Mouse (Mus musculus) CH12F3 (cell line): ENCODE measurements around the gene Svop.

Experiments used
- in situ Hi-C: fragments of 300-500 bp; cut with MboI; formaldehyde crosslinking; loops from 2 replicates; pipeline ENCODE4 v1.14.3; 2020; ENCODE audit warnings: low sequenced_read_pairs

Gene Svop

DNA sequence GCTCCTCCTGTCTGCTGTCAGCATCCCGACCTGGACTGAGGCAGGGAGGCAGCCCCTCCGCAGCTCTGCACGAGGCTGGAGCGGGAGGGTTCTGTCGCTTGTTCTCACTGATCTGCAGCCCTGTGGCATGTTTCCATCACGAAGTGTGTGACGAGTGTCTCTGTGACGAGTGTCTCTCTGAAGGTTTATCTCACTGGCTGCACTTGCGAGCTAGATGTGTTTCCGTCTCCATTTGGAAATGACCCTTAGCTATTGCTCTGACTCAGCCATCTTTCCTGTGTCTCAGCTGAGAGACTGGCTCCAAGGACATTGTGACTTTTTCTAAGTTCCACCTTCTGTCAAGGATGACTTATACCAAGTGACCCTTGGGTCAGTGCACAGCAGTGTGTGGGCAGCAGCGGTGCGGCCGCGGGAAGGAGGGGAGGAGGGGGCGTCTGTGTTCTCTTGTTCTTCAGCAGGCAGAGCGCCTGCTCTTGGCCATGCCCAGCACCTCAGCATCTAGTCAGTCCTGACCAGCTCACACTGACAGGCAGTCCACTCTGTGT, 15.1 kb upstream of the Svop start:
- in situ Hi-C loops: no loop called here

DNA sequence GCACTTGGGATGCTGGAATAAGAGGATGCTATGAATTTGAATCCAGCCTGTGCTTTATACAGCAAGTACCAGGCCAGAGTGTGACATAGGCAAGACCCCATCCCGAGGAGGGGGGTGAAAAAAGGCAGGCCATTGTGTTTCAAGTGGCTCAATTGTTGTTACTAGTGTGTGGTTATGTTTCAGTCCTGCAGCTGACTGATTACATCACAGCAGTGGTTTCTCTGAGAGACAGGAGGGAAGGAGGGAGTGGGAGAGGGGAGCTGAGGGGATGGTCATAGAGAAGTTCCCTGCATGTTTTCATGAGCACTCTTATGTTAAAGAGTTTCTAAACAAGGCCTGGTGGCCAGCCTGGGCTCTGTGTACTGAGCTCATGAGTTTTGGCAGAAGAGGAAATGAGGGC, 11.4 kb upstream of the Svop start:
- in situ Hi-C loops: no loop called here

DNA sequence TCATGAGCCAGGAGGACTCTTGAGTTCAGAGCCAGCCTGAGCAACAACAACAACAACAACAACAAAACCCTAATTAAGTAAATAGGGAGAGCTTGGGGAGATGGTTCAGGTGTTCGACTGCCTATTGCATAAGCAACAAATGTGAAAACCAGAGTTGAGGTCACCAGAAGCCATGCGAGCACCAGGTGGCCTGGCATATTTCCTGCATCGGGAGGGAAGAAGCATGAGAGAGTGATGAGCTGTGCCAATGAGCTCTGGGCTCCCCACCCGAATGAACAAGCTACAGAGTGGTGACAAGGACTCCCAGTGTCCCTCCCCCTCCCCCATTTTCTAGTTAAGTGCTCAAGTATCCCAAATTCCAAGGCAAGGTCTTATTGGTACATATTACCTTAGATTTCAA, 10.5 kb upstream of the Svop start:
- in situ Hi-C loops: no loop called here

DNA sequence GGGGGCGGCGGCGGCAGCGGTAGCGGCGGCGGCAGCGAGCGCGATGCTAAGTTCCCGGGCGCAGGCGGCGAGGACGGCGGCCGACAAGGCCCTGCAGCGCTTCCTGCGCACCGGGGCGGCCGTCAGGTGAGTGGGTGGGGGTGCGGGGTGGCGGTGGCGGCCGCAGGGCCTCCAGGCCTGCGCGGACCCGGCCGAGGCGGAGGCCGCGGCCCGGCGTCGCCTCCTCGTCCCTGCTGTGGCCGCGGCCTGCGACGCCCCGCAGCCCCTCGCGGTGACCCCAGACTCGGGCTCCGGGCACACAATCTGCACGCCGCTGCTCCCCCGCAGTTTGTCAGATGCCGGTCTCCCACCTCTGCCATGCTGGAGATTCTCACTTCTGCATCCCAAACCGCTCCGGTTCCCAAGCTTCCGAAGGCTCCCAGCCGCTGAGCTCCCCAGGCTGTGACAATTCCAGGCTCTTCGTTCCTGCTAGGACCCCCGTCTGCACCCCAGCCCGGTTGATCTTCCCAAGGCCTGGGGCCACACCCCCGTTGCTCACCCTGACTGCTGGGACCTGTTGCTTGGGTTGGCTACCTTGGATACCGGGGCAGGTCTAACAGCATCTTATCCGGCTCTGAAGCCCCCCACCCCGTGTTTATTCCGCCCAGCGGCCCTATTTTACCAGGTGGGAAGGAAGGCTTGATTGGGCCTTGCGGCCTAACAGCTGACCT, 9.2 kb upstream of the Svop start:
- in situ Hi-C loops: no loop called here

DNA sequence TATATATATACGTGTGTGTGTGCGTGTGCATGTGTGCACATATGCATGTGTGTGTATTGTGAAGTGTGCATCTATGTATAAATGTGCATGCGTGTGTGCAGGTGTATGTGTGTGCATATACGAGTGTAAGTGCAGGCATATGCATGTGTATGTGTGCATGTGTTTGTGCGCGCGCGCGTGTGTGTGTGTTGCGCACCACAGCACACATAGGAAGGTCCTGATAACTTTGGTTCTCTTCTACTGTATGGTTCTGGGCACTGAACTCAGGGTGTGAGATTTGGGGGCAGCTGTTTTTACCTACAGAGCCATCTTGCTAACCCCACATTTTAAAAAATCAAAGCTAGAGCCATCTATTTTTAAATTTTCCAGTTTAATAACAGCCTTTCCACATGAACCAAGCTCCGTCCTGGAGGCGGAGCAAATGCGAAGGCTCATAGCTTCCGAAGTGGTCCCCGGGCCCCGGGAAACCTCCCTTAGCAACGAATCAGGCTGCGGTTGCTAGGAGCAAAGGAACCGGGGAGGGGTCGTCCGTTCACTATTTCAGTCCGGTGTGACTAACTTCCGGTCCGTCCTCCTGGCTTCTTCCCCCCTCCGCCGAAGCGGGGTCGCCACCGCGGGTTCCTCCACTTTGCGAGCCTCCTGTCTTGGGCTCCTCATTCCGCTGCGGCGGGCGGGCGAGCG, 8.5 kb upstream of the Svop start:
- in situ Hi-C loops: no loop called here

DNA sequence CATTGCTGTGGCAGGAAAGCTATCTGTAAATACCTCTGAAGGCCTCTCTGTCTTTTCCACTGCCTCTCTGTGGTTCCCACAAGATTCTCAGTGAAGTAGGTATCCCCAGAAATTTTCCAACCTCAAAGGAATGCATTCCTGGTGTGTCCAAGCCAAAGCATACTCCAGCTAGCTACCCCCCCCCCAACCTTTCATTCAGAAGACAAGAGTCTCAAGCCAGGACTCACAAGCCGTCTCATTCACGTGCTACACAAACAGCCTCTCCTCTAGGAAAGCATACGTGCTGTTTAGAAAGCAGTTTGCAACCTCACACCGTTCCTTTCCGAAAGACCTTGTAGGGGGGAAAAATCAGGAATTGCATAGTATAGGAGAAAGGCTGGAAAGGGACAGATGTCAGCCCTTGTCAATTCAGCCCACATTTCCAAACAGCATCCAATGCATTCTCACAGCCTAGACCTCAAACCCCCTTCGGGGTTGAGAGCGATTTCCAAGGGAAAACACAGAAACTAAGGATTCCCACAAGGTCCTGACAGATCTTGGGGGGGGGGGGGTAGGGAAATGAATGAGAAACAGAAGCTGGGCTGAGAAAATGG, 853 bp downstream of the Svop start:
- in situ Hi-C loops: no loop called here

DNA sequence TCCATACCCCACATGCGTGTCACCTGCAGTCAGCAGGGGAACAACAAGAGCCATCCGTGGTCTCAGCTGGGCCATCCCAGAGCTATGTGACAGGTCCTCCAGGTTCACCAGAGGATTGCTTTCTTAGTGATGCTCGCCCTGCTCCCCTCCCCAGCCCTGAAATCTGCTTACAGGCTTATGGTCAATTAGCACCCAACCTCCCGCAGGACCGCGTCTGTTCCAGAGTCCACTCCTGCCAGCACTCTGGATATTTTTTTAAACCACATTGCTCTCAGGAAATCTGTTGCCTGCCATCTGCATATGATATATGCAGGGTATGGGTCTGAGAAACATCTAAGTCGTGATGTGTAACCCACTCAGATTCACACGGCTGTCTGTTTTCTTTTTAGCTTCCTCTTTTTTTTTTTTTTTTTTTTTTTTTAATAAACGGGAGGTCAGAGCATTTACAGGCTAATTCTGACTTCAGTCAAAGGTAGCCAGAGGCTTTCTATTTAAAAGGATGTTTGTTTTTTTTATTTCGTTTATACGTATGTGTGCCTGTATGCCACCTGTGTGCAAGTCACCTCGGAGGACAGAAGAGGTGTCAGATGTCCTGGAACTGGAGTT, 3.4 kb downstream of the Svop start:
- in situ Hi-C loops: no loop called here

DNA sequence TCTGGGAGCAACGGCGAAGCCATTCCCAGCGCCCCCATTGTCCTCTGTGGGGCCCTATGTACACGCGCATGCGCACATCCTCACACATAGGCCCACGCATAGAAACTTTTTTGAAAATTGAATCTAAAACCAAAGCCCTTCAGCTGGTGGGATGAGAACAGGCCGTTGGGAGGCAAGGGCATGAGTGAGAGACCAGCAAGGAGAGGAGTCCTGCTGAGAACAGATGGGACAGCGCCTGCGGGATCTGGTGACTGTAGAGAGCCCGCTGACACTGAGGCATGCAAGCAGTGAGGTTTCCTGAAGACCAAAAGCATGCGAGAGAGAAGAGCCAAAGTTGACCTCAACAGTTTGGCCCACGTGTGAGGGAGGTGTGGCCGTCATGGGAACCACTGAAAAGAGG, 5.9 kb downstream of the Svop start:
- in situ Hi-C loops: no loop called here

DNA sequence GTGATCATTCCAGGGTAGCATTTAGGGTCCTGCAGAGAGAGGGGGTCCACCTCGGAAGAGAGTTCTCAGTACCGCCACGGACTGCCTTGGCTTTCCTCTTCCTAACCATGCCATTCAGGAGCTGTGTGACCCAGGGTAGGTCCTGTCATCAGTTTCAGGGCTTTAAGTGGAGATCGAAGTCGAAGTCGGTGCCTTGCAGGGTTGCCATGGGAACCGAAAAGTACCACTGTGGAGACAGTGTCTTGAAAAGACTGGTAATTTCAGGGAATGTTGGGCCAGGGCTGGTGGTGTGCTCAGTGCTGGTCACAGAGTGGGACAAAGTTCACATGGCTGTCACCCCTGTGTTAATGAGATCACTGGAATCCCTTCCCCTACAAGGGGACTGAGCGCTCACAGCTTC, 14.4 kb downstream of the Svop start:
- in situ Hi-C loops: no loop called here

DNA sequence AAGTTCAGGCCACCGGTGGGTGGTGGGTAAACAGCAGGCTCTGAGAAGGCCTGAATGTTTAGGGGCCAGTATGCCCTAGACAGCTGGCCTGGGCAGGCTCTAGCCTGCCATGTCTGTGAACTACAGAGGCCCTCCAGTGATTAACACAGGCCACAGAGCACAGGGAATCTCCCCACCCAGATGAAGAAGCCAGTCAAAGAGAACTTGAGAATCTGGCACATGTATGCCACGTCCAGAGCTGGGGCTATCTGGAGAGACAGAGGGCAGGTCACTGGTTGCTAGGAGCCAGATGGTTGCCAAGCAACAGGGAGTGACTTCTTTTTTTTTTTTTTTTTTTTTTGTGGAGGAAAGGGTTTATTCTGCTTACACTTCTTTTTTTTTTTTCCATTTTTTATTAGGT, 19.1 kb downstream of the Svop start:
- in situ Hi-C loops: no loop called here

DNA sequence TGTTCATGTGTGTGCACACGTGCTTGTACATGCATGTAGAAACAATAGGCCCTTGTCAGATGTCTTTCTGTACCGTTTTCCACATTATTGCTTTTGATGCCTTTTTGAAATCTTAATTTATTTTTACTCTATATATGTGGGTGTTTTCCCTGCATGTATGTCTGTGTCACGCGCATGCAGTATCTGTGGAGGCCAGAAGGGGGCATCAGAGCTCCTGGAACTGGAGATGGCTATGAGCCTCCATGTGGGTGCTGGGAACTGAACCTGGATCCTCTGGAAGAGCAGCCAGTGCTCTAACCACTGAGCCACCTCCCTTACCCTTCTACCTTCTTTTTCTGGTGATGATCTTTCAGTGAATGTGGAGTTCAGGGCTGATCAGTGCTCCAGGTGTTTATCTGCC, 20.5 kb downstream of the Svop start:
- in situ Hi-C loops: no loop called here

DNA sequence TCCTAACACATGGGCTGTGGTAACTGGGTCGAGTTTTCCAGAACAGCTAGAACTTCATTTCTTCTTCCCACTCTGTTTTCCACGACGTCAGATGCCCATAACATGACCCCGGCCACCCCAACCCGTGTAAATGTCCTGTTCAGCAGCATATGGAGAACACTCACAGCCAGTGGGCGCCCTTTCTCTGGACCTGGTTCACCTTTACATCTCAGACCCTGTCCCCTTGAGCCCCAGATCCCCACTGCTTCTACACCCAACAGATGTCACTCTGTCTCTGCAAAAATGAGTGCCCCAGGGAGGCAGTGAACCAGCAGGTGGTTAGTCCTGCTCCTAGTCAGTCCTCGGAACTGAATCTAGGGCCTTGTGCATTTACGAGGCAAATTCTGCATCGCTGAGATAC, 23.4 kb downstream of the Svop start:
- in situ Hi-C loops: no loop called here

DNA sequence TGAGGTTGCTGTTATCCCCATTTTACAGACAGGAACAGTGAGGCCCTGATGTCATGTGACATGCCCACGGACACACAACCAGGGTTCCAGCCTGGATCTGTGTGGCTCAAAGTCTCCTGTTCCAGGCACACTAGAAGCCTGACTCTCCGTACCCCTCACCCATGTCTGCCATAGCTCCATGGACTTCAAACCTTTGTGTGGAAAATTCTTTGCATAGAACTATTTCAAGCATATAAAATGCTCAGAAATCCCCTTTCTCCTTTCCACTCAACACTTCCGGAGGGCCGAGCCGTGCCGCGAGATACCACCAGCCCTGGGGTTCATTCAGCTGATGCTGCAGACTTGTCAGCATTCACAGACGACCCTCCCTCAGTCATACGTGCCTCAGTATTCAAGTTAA, 23.8 kb downstream of the Svop start:
- in situ Hi-C loops: no loop called here

DNA sequence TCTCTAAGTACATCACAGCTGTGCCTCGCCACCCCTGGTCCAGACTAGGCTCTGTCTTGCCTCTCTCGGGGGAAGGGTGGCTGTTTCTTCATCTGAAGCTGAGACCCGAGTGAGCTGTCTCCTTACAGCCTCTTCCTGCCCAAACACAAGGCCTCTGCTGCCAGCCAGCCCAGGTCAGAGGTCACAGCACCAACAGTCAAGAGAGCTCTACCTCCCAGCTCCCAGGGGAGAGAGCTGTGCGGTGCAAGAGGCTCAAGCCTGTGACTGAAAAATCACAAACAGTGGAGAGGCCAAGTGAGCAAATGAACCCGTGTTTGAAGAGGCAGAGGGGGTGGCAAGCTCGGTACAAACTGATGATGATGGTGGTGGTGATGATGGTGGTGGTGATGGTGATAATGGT, 24.8 kb downstream of the Svop start:
- in situ Hi-C loops: no loop called here

DNA sequence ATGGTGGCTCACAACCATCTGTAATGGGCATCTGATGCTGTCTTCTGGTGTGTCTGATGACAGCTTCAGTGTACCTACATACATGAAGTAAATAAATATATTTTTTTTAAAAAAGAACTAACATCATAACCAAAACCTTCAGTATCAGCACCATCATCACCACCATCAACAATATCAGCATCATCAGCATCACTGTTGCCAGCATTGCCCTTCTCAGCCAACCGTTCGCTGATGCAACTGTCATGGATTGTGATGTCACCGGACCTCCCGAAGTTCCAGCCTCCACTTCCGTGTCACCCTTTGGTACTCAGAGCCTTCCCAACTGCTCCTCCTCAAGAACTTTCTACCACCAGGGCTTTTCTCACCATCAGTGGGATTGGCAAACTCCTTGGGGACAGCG, 26.2 kb downstream of the Svop start, which contains the start of gene Usp30:
Gene Usp30 (plus strand): TSS at position 301 of the 400 bp plus-strand sequence.
- in situ Hi-C loops: no loop called here

DNA sequence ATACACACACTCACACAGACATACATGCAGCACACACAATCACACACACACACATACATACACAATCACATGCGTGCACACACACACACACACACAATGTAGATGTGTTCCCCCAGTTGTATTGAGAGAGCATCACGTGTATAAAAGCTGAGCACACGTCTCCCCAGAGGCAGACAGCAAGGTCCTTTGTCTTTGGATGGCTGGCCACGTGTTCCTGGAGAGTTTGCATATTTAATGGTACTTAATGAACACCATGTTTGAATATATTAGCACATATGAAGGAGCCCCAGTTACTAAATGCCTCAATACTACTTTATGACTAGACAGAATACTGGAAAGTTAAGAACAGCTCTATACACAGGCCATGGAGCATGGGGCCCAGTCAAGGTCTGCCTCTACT, 27.4 kb downstream of the Svop start:
- in situ Hi-C loops: no loop called here

DNA sequence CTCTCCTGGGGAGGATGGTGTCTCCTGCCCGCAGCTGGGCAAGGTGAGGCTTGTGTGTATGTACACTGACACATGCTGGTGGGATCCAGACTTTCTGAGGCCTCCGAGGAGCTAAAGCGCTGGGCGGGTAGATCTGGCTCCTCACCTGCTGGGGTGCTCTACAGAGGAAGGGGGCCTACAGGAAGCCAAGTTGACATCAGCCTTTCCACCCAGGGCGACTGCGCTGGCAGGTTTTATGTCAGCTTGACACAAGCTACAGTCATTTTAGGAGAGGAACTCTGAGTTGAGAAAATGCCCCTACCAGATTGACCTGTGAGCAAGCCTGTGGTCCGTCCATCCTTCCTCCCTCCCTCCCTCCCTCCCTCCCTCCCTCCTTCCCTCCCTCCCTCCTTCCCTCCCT, 29.7 kb downstream of the Svop start:
- in situ Hi-C loops: no loop called here

DNA sequence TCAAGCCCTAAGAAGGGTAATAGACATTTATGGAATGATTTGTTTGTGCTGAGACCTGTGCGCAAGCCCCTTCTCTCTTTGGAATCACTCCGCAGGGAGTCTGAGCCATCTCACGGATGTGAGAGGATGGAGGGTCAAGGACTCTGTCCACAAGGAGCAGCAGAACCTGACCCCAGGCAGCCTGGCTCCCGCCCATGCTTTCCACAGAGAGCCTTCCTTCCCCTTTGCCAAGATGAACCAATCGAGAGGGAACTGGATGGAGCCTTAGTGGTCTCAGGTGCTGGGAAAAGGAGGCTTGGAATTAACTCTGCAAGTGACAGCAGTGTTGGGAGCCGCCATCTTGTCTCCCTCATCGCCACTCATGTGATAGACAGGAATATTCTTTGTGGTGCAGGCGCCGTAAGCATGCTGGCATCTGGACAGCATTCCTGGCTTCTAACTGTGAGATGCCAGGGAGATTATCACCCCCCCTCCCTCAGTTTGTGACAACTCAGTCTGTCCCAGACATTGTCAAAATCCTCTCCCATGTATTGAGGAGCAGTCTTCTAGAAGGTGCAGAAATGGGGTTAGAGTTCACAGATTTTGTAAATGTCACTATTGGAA, 34.1 kb downstream of the Svop start:
- in situ Hi-C loops: no loop called here

DNA sequence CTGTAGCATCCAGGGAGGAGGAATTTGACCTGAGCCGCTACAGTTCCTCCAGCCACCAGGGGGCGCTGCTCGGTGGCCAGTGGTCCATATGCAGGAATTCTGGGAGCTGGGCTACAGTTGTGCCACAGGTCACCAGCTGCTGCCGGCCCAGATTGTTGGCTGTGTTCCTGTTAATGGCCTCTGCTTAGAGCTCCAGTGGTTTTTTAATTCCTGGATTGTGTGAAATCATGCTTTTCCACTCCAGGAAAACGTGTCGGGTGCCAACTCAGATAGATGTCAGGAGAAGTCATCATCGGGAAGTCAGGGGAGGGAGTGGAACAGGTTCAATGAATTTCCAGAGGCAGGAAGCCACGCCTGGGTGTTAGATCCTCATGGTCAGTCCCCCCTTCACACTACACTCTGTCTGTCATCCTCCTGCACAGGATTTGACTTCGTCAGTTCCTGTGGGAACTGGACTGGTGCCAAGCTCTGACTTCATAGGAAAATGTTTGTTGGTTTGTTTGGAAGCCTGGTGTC, 39.1 kb downstream of the Svop start:
- in situ Hi-C loops: no loop called here

DNA sequence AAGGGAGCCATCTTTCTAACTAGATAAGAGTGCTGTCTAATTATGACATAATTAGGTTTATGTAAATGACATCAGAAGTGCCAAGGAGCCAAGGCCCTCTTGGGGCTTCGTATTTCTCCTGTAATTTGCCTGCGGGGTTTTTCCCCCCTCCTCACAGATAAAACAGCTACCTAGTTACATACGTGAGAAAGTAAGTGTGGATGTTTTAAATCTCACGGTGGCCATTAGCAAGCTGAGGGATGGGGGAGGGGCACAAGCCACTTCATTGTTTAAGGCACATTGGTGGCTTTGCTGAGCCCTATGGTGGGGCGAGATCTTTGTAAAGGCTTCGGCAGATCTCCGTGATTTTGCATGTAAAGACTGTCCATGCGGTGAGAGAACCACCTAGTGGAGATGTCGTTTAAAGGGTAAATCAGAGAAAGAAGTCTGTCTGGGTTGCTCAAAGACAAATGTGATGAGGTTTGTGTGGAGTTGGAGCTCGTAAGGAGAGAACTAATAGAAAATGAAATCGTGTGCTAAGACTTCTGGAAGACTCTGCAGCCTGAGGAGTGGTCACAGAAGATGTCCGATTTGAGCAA, 42.5 kb downstream of the Svop start:
- in situ Hi-C loops: loop anchor here (5.0 to 10.0 kb wide), 2 partner anchors 97 to 194 kb away; no protein-coding TSS in a partner anchor

DNA sequence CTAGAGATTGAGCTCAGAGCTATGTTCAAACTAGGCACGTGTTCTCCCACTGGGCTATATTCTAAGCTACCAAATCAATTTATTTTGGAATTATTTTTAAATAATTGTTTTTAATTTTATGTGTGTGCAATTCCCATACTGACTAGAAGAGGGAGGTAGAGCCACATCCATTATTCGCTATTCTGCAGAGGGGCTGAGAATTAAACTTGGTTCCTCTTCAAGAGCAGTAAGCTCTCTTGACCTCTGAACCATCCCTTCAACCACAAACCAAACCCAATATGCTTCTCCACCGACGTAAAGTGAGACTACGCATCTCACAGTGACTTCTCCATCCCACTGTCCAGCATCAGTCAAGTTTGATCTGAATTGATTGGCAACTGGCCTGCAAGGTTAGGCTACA, 44.2 kb downstream of the Svop start:
- in situ Hi-C loops: loop anchor here (5.0 to 10.0 kb wide), 2 partner anchors 95 to 192 kb away; no protein-coding TSS in a partner anchor
